15 mouse cellular contexts compared by ENCODE assay signal in genomic region chr5:21332119-21332518, GRCm38 (mm10). TPM values are rescaled to one million over a fixed set of nuclear protein-coding genes. Genes with fewer than 3 reads are reported as not detected.
DNase-seq lines count a peak whose midpoint lies in the region; ATAC-seq and TF ChIP-seq lines count a peak whose summit lies in the region.
"Had no signal": no experiment of that assay in that cellular context is flagged by ENCODE, and none has a peak within 500 bp of the region (broad histone marks: within the 10 kb centered on the region; RNA-seq: fewer than 3 reads in every experiment).

No protein-coding gene starts in this region.

- H3K9ac ChIP-seq in kidney, embryonic 15.5 days, result no peak overlapping the region
- H3K9ac ChIP-seq: forebrain, embryonic 13.5 days; limb, embryonic 13.5 days had no signal

- H3K27ac ChIP-seq in gastrocnemius, adult 2 months, result peak overlapping the region; percentile 92; the same call in 1 of the 2 replicates
- H3K27ac ChIP-seq in kidney, embryonic 15.5 days, result 0 out of 2 replicates have a peak overlapping the region, but pooled peaks have one; percentile 24
- H3K27ac ChIP-seq in bone marrow, adult 2 months (ENCODE audit: control insufficient read depth, insufficient read depth, low read depth, low read length, poor library complexity), result peak overlapping the region; percentile 45; the same call in 1 of the 2 replicates
- H3K27ac ChIP-seq: forebrain, embryonic 13.5 days; limb, embryonic 13.5 days had no signal

- no peak for DNase-seq in gastrocnemius, adult 2 months
- no peak for DNase-seq in gastrocnemius, postnatal 14 days
- DNase-seq in kidney, adult 11 months, result no peak
- no peak for DNase-seq in left cerebral cortex, adult 9 months (ENCODE audit: low spot score in 2 of 2)
- DNase-seq in thymus, postnatal 10 days (ENCODE audit: low spot score in 2 of 2), result no peak
- DNase-seq: midbrain, embryonic 14.5 days; right cerebral cortex, postnatal 4 days; thymus, adult 2 months had no signal

- 0 out of 2 replicates have a peak, but pooled peaks have one; percentile 9 for TF ChIP-seq POLR2A in bone marrow, adult 2 months (IDR thresholded peaks at IDR 0.05; ENCODE audit: borderline replicate concordance, control insufficient read depth, low read depth, low read length)

- no peak for ATAC-seq in kidney, embryonic 15.5 days (replicated peaks; ENCODE audit: low FRiP score)
- ATAC-seq in monocyte, adult 5-6 weeks (replicated peaks; ENCODE audit: insufficient number of reproducible peaks, low FRiP score, low TSS enrichment, poor library complexity, severe bottlenecking), result peak; percentile 78
- ATAC-seq: forebrain, embryonic 13.5 days; inflammation-experienced regulatory T-cells, adult 6 months; Patski had no signal

- no peaks in the 10 kb centered on the region; the same call in 1 of the 2 replicates for H3K9me3 ChIP-seq in kidney, embryonic 15.5 days (replicated peaks)
- H3K9me3 ChIP-seq: forebrain, embryonic 13.5 days; limb, embryonic 13.5 days had no signal

- no peak overlapping the region for H3K4me2 ChIP-seq in kidney, embryonic 15.5 days
- H3K4me2 ChIP-seq: forebrain, embryonic 13.5 days; limb, embryonic 13.5 days had no signal

- WGBS in kidney, embryonic 15.5 days, result 87% methylated on average over 1 of the region's 1 CpGs
- WGBS in bone marrow, adult 2 months, result 2% methylated on average over 1 of the region's 1 CpGs

- H3K4me3 ChIP-seq in gastrocnemius, adult 2 months, result no peak overlapping the region
- no peak overlapping the region for H3K4me3 ChIP-seq in kidney, embryonic 15.5 days (replicated peaks)
- no peak overlapping the region for H3K4me3 ChIP-seq in bone marrow, adult 2 months (replicated peaks; ENCODE audit: control insufficient read depth, low read depth, low read length)
- H3K4me3 ChIP-seq: forebrain, embryonic 13.5 days; limb, embryonic 13.5 days had no signal

- no peaks in the 10 kb centered on the region for H3K36me3 ChIP-seq in kidney, embryonic 15.5 days
- H3K36me3 ChIP-seq: limb, embryonic 13.5 days had no signal

- no peak for TF ChIP-seq CTCF in gastrocnemius, adult 2 months (IDR thresholded peaks at IDR 0.05)
- TF ChIP-seq CTCF in bone marrow, adult 2 months (IDR thresholded peaks at IDR 0.05; ENCODE audit: control insufficient read depth, insufficient read depth, low read length), result no peak

- 0 out of 2 replicates have a peak, but pooled peaks cover 7% of the 10 kb centered on the region for H3K4me1 ChIP-seq in kidney, embryonic 15.5 days
- H3K4me1 ChIP-seq in bone marrow, adult 2 months (ENCODE audit: control insufficient read depth, insufficient read depth, low read length), result no peaks in the 10 kb centered on the region; the same call in 1 of the 2 replicates

- no peaks in the 10 kb centered on the region for H3K27me3 ChIP-seq in kidney, embryonic 15.5 days
- H3K27me3 ChIP-seq: forebrain, embryonic 13.5 days; limb, embryonic 13.5 days had no signal

- intact Hi-C loops in gastrocnemius, adult 2 months (cut with DNase I), result no loop called here
- intact Hi-C loops in gastrocnemius, postnatal 14 days (cut with DNase I; ENCODE audit: low total_unique reads), result no loop called here

RNA-seq across cellular contexts. Expression of gene Fgl2, which starts 40.3 kb away (rescaled TPM):
- total RNA-seq in gastrocnemius, adult 2 months (2021), result 10 to 100 TPM in 1 of 2 experiments, 1 to 10 TPM in 1; 7.8 to 13.8 TPM
- total RNA-seq in gastrocnemius, postnatal 14 days (2021), result 1 to 10 TPM; 5.7 to 6.1 TPM
- 3.2 and 3.3 TPM in 2 replicates for polyA plus RNA-seq in kidney, embryonic 15.5 days (2015; fragmentation: Nextera tagmentation; extraction: Ambion mirVana)
- polyA plus RNA-seq in bone marrow, adult 2 months (2011; ENCODE audit: insufficient read depth, insufficient read length, low replicate concordance, missing spikeins), result 1.7 and 5.3 TPM in 2 replicates
- total RNA-seq in monocyte, adult 5-6 weeks (2017), result 111 to 206 TPM (median 113 TPM) in 3 replicates
- polyA plus RNA-seq: Patski had no signal

Comparison
In these comparisons a context has a peak if more than half of its experiments do, and no peak if none do; other contexts are left out.
1. H3K27ac ChIP-seq: peak in every context shown above with its lines; median percentile 92 in gastrocnemius, adult 2 months; 45 in bone marrow, adult 2 months; 24 in kidney, embryonic 15.5 days.